Mouse (Mus musculus) cerebellum, adult 8-10 months (tissue): ENCODE data around the gene Eml6.
"Not testable (repeated sequence)": the region's sequence is repeated elsewhere in the genome, so short reads cannot be mapped to it uniquely, and the experiment has no call there.

Source experiments
- DNase-seq: peaks from one replicate; pipeline ENCODE4 v3.0.0; 2022

The Eml6 gene

GRCm38 (mm10) chr11:29839781-29840180 lies 186.1 kb downstream of the Eml6 start:
- DNase-seq, result no peak

- DNase-seq, result no peak
Observed at GRCm38 (mm10) chr11:29837066-29837465, 188.8 kb downstream of the Eml6 start.

- no peak for DNase-seq
Observed at GRCm38 (mm10) chr11:29827729-29828128, 198.1 kb downstream of the Eml6 start.

- DNase-seq, result no peak
Observed at GRCm38 (mm10) chr11:29826001-29826400, 199.8 kb downstream of the Eml6 start.

DNA sequence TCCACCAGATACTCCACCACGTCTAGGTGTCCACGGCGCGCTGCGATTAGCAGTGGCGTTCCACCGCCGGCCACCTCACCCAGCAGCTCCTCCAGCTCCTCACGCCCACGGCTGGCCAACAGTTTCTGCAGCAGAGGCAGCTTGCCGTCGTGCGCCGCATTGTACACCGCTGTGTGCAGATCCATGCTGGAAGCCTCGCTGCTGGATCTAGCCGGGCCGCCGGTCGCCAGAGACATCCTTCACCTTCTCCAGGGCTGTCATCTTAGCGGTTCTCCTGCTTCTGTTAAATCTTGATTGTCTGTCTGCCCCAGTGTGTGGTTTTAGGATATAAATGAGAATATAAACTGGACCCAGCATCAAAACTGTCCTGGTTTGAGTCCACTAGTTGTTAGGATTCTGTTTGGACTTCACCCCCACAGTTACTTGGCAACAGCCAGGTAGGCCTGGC lies 200.5 kb downstream of the Eml6 start, which contains the start of gene 4931440F15Rik:
Gene 4931440F15Rik, minus strand, starts transcription at position 398 of the 448 bp plus-strand sequence.
- not testable (repeated sequence) for DNase-seq

GRCm38 (mm10) chr11:29824474-29825270 lies 201.2 kb downstream of the Eml6 start:
- DNase-seq, result not testable (repeated sequence)

DNA sequence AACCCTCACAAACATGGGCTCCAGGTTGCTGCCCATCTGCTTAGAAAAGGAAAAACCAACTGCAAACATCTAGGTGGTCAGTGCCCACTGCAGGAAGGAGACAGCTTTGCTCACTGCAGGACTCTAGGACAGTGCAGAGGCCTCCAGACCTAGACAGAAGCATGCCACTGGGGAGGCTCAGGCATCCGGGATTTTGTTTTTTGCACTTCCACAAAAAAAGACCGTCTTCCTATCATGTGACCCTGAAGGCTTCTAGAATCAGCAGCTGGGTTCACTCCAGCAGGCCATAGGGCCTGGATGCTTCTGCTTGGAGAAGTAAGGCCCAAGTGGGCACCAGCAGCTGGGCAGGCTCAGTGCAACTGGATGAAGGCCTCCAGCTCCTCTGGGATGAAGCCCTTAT lies 202.7 kb downstream of the Eml6 start:
- no peak for DNase-seq

DNA sequence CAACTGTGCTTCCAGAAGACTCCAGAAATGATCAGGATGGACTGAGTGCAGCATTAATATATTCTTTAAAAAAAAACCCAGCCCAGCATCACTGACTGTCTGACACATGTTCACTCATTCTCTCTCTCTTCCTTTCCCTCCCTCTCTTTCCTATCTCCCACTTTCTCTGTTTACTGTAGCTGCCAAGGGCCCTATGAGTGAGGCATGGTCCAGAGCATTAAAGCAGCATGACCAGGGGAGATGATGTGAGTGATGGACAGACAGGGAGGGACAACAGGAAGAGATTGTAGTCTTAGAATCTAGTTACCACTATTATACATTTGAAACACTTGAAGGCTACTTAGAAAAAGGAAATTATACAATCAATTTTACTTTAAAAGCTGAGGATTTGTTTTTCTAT lies 210.2 kb downstream of the Eml6 start:
- no peak for DNase-seq

- no peak for DNase-seq
Observed at GRCm38 (mm10) chr11:29815261-29815660, 210.6 kb downstream of the Eml6 start.

GRCm38 (mm10) chr11:29813267-29813666 lies 212.6 kb downstream of the Eml6 start:
- no peak for DNase-seq

DNA sequence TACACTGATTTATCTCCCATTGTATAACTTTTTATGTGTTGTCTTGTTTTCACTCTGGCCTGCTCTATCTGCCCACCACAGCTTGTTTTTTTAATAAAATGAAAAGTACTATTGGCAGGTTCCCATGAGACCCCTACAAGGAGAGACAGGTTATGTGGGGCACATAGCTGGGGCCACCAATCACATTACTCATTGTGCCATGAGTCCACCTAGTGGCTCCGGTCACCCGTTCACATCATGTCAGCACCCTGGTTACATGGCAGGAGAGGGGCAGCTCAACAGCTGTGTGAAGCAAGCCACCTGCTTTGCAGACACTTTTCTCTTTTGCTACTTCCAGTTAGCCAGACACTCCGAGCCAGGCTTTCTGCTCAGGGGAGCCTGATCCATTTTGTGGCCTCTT lies 213.4 kb downstream of the Eml6 start:
- no peak for DNase-seq

DNA sequence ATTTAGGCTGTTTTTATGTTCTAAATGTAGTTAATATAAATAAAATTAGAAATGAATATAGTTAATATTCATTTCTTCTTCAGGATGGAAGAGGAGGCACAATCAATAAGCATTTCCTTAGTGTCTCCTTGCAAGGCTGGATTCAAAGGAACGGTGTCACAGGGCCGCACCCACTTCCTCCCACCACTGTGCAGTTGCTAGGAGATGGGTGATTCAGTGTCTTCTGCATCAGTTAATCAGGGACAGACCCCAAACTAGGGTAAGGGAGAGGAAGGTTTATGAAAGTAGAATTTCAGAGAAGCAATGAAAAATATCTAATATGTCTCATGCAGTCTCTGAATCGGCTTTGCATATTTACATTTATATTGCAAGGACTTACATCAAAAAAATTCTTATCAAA lies 215.5 kb downstream of the Eml6 start:
- DNase-seq, result no peak

- DNase-seq, result no peak
Observed at GRCm38 (mm10) chr11:29808981-29809589, 216.7 kb downstream of the Eml6 start.

GRCm38 (mm10) chr11:29808173-29808980 lies 217.5 kb downstream of the Eml6 start:
- peak; percentile 56 for DNase-seq

DNA sequence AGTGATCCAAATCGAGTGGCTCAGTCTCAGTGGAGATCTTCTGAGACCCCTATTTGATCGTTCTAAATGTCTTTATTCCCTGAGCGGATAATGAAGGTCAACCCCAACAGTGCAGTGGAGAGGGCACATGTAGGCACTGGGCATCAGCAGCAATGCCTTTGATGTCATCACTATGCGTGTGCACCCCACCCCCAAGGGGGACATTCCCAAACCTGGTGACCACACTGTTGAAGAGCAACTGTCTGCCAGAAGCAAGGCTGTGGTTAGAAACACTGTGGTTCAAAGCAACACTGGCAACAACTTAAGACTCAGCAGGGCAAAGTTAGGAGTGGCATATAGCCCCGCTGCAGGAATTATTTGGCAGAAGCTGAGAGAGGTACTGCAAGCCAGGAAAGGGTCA lies 218.5 kb downstream of the Eml6 start:
- no peak for DNase-seq

- DNase-seq, result no peak
Observed at GRCm38 (mm10) chr11:29801432-29802427, 224.1 kb downstream of the Eml6 start.

GRCm38 (mm10) chr11:29799839-29800238 lies 226.0 kb downstream of the Eml6 start:
- DNase-seq, result no peak

GRCm38 (mm10) chr11:29795106-29795505 lies 230.7 kb downstream of the Eml6 start:
- DNase-seq, result no peak

- no peak for DNase-seq
Observed at GRCm38 (mm10) chr11:29794475-29794874, 231.4 kb downstream of the Eml6 start.

DNA sequence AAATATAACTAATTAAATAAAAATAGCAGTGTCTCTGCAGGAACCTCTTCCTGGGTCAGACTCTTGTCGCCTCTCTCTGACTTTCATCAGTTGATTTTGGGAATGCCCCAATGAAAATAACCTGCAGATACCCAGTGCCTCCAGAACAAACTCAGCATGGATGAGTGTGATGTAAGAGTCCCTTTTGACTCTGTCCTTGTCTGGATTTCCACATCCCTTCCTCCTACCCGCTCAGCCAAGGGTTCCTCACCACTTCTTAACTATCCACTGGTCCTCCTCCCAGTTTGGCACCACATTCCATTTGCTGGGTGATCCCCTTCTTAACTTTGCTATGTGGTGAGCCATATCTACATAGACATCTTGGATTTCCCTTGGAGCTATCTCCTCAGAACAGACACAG lies 235.0 kb downstream of the Eml6 start:
- no peak for DNase-seq

DNA sequence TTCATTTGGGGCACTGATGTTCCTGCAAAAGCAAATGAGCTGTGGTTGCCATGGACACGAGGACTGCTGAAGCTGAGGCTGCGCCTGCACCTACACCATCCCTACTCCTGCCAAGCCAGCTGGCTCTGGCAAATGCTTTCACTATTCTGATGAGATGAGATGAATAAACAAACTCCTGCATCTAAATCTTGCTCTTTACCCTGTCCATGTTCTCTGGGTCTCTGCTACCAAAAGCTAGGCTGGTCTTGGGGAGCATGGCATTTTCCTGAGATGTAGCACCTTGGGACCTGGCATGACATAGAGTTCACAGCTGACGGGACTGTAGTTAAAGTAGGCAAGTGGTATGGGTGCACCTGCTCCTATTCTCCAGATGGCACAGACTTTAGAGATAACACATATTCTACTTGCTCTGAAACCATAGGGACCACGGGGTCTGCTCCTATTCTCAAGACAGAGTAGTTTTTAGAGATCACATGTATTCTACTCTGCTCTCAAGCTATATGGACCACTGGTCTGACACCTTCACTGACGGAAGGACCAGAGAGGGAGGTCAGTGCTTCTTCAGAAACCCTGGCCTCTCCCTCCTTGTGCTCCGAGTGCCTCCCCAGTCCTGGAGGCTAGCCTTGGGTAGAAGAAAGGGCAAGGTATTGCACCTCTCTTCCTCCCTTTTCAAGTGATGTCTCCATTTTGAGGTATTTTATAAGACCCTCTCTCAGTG lies 236.8 kb downstream of the Eml6 start:
- peak; percentile 33 for DNase-seq

- DNase-seq, result no peak
Observed at GRCm38 (mm10) chr11:29788499-29788898, 237.3 kb downstream of the Eml6 start.
